Mouse (Mus musculus): ENCODE results near the gene Mrpl1. TPM values are rescaled to one million over a fixed set of nuclear protein-coding genes. Genes with fewer than 3 reads are reported as not detected.

Mrpl1 gene
- polyA plus RNA-seq (2017; shearing (Covaris generic)) = 18.5 TPM

GRCm38 (mm10) chr5:96209459-96209858 lies at the start of gene Mrpl1:
Mrpl1 (plus strand) TSS chr5:96209493.

DNA sequence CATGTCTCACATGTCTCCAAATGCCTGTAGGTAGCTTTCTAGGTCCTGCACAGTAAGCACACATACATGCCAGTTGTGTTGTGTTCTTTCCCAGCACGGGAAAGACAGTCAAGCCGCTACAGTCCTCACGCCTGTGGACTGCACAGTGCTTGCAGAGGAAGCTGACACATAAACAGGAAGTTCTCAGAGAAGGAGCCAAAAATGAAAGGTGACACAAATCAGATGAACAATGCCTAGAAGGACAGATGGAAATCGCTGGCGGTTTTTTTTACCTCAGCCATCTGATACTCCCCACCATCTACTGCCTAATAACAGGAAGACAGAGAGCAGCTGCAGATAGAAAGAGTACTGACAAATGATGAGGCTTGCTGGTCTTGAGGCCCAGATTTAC lies 45.3 kb upstream of the Mrpl1 start, which contains the start of gene Cnot6l:
Gene Cnot6l, minus strand, starts transcription at position 151 of the 391 bp plus-strand sequence.

Other genes starting within 250 kb of the Mrpl1 start
- gene Cnot6l, start 45.3 kb upstream of the Mrpl1 start, polyA plus RNA-seq (2017; shearing (Covaris generic)) = 163 TPM
- gene Fras1, start 164.5 kb downstream of the Mrpl1 start, polyA plus RNA-seq (2017; shearing (Covaris generic)) = 0.49 TPM